Mouse (Mus musculus) layer of hippocampus, postnatal 36 days (tissue): ENCODE measurements around the gene Rap1b. TPM values are rescaled to one million over a fixed set of nuclear protein-coding genes. Genes with fewer than 3 reads are reported as not detected.

Experiments used
- DNase-seq, 2 experiments: peaks; one replicate each; pipeline ENCODE4 v3.0.0; 2022
- total RNA-seq, 2 experiments: library from RNA; stranded (reverse); gene quantifications; 2 replicates each; pipeline ENCODE4 v1.2.3; 2021

The Rap1b gene
- total RNA-seq, 2 experiments from 2014 or later = 64.4 to 66.1 TPM

GRCm38 (mm10) chr10:117782491-117783260, 63.2 kb downstream of the Rap1b start:
- DNase-seq = no peak

GRCm38 (mm10) chr10:117782056-117782455, 63.8 kb downstream of the Rap1b start:
- DNase-seq = no peak

GRCm38 (mm10) chr10:117781021-117781725, 64.7 kb downstream of the Rap1b start:
- no peak for DNase-seq

- no peak for DNase-seq
Observed at GRCm38 (mm10) chr10:117780306-117780911, 65.4 kb downstream of the Rap1b start.

GRCm38 (mm10) chr10:117779581-117780305, 66.1 kb downstream of the Rap1b start:
- no peak for DNase-seq

- no peak for DNase-seq
Observed at GRCm38 (mm10) chr10:117778951-117779350, 66.9 kb downstream of the Rap1b start.

- DNase-seq = no peak
Observed at GRCm38 (mm10) chr10:117778328-117778910, 67.4 kb downstream of the Rap1b start.

GRCm38 (mm10) chr10:117777501-117778327, 68.1 kb downstream of the Rap1b start:
- no peak for DNase-seq

- DNase-seq = no peak
Observed at GRCm38 (mm10) chr10:117777103-117777470, 68.7 kb downstream of the Rap1b start.

GRCm38 (mm10) chr10:117776281-117777102, 69.3 kb downstream of the Rap1b start:
- DNase-seq = no peak

- no peak for DNase-seq
Observed at GRCm38 (mm10) chr10:117775401-117776144, 70.3 kb downstream of the Rap1b start.

GRCm38 (mm10) chr10:117774817-117775120, 71.1 kb downstream of the Rap1b start:
- DNase-seq = no peak

- DNase-seq = no peak
Observed at GRCm38 (mm10) chr10:117774011-117774816, 71.6 kb downstream of the Rap1b start.

GRCm38 (mm10) chr10:117773106-117773720, 72.6 kb downstream of the Rap1b start:
- DNase-seq = no peak

- DNase-seq = no peak
Observed at GRCm38 (mm10) chr10:117772364-117773105, 73.3 kb downstream of the Rap1b start.

- DNase-seq = no peak
Observed at GRCm38 (mm10) chr10:117771131-117771510, 74.7 kb downstream of the Rap1b start.

- DNase-seq = no peak
Observed at GRCm38 (mm10) chr10:117770286-117771130, 75.3 kb downstream of the Rap1b start.
